Mouse (Mus musculus) midbrain, postnatal 0 days (tissue): ENCODE measurements around the gene Naglu. TPM values are rescaled to one million over a fixed set of nuclear protein-coding genes. Genes with fewer than 3 reads are reported as not detected.

Experiments
- ATAC-seq: fragments of 200-750 bp; cut with Nextera tagmentation; 2 replicates; pipeline ENCODE4 v1.8.0; 2017; ENCODE audit warnings: moderate number of reproducible peaks, mild to moderate bottlenecking, moderate TSS enrichment, moderate library complexity; ENCODE audit not compliant: low FRiP score
- DNase-seq: peaks from one replicate; pipeline ENCODE4 v3.0.0-alpha.2; 2015; ENCODE audit warnings: low spot score
- H3K27ac ChIP-seq: fragments of 300-500 bp; sonication (generic); 2 replicates; pipeline ENCODE4 v1.5.1; 2014; ENCODE audit warnings: low read depth, mild to moderate bottlenecking, low read length, mixed read lengths
- H3K27me3 ChIP-seq: fragments of 300-500 bp; sonication (generic); 2 replicates; pipeline ENCODE4 v1.6.1; 2014; ENCODE audit warnings: low read length, control low read depth, mixed read lengths; ENCODE audit not compliant: insufficient read depth
- H3K36me3 ChIP-seq: fragments of 300-500 bp; sonication (generic); 2 replicates; pipeline ENCODE4 v1.6.1; 2014; ENCODE audit warnings: low read length, control low read depth, mixed read lengths; ENCODE audit not compliant: insufficient read depth
- H3K4me1 ChIP-seq: fragments of 300-500 bp; sonication (generic); 2 replicates; pipeline ENCODE4 v1.6.1; 2014; ENCODE audit warnings: mild to moderate bottlenecking, control low read depth, antibody characterized with exemption, low read length, mixed read lengths; ENCODE audit not compliant: insufficient read depth
- H3K4me2 ChIP-seq: fragments of 300-500 bp; sonication (generic); 2 replicates; pipeline ENCODE4 v1.6.1; 2014; ENCODE audit warnings: low read depth, mild to moderate bottlenecking, low read length, mixed read lengths; ENCODE audit not compliant: poor library complexity, severe bottlenecking
- H3K4me3 ChIP-seq: fragments of 300-500 bp; sonication (generic); 2 replicates; pipeline ENCODE4 v1.5.1; 2014; ENCODE audit warnings: low read depth, mild to moderate bottlenecking, low read length, moderate library complexity
- H3K9ac ChIP-seq: fragments of 300-500 bp; sonication (generic); replicated peaks from 2 replicates; pipeline ENCODE4 v1.6.1; 2014; ENCODE audit warnings: mild to moderate bottlenecking, low read length, moderate library complexity, mixed read lengths; ENCODE audit not compliant: poor library complexity, severe bottlenecking
- H3K9me3 ChIP-seq: fragments of 300-500 bp; sonication (generic); 2 replicates; pipeline ENCODE4 v1.6.1; 2016; ENCODE audit warnings: low read length, control low read depth
- CTCF ChIP-seq: IDR thresholded peaks from 2 replicates; pipeline ENCODE4 v1.5.1; 2016; ENCODE audit warnings: antibody characterized with exemption, mild to moderate bottlenecking
- WGBS: fragments of 180-500 bp; shearing (Covaris S2); extraction: QIAGEN DNeasy Blood & Tissue Kit; methylation state at CpG from one replicate; pipeline ENCODE4 v1.1.7; 2014; 5-methylcytosine and 5-hydroxymethylcytosine counted together
- polyA plus RNA-seq: library from polyadenylated mRNA; unstranded; fragments of >200 nt; fragmentation: Nextera tagmentation; extraction: Ambion mirVana; gene quantifications from 2 replicates; pipeline ENCODE4 v1.2.1, GENCODE M21; 2015
- total RNA-seq: library from RNA; depleted of rRNA; stranded (reverse); fragments of >200 nt; gene quantifications from 2 replicates; pipeline ENCODE4 v1.2.3, GENCODE M21; 2014

Naglu gene
- total and polyA plus RNA-seq, 2 experiments from 2014 or later, result 16.6 to 22.2 TPM

DNA sequence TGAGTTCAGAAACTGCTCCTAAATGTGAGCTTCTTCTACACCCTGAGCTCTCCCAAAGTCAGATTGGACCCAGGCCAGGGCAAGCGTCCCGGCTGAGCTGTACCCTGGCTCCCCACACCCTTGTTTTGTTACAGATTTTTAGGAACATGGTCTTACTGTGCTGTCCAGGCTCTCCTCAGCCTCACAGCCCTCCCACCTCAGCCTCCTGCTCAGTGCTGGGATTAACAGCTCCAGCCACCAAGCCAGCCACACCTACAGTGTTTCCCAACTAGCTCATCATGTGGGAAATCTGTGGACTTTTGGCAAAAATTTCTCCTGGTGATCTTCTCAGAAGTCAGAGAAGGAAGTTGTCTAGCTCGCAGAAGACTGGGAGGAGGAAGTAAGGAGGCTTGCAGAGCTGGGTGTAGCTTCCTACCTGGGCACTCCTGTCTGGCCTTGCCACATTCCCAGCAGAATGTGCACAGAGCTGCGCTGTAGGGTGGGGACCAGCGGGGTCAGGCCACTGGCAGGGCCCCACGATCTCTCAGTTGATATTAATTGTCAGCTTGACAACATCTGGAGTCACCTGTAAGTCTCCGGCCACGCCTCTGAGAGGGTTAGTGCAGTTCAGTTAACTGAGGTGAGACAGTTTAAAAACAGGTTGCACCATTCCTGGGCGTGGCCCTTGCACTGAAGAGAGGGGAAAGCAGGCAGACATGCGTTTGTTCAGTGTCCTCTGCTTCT lies 16.9 kb upstream of the Naglu start:
- Histone ChIP-seq H3K9me3 (no peaks in the 10 kb centered on the region), H3K4me1 (no peaks in the 10 kb centered on the region), H3K27me3 (no peaks in the 10 kb centered on the region), H3K27ac (no peak overlapping the region), H3K4me3 (no peak overlapping the region), H3K9ac (no peak overlapping the region), H3K36me3 (peaks cover 92% of the 10 kb centered on the region), H3K4me2 (no peak overlapping the region)
- WGBS, result 92% methylated on average over 10 of the region's 10 CpGs
- DNase-seq (no peak), ATAC-seq (no peak)
- no peak for TF ChIP-seq CTCF

DNA sequence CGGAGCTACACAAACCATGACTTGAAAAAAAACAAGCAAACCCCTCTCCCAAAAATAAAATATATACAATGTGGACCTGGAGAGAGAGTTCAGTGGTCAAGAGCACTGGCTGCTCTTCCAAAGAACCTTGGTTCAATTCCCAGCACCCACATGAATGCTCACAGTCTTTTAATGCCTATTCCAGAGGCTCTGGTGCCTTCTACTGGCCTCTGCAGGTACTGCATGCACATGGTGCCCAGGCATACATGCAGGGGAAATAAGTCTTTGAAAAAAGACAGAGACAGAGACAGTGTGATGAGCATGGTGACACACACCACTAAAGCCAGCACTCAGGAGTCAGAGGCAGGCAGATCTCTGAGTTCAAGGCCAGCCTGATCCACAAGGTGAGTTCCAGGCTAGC lies 15.8 kb upstream of the Naglu start:
- Histone ChIP-seq H3K27me3 (no peaks in the 10 kb centered on the region), H3K27ac (no peak overlapping the region), H3K4me1 (no peaks in the 10 kb centered on the region), H3K36me3 (peaks cover 94% of the 10 kb centered on the region), H3K4me3 (no peak overlapping the region), H3K9ac (no peak overlapping the region), H3K4me2 (no peak overlapping the region), H3K9me3 (no peaks in the 10 kb centered on the region)
- peak; percentile 60 for TF ChIP-seq CTCF
- WGBS, result 100% methylated on average over 1 of the region's 1 CpGs
- no peak for ATAC-seq
- DNase-seq, result no peak

DNA sequence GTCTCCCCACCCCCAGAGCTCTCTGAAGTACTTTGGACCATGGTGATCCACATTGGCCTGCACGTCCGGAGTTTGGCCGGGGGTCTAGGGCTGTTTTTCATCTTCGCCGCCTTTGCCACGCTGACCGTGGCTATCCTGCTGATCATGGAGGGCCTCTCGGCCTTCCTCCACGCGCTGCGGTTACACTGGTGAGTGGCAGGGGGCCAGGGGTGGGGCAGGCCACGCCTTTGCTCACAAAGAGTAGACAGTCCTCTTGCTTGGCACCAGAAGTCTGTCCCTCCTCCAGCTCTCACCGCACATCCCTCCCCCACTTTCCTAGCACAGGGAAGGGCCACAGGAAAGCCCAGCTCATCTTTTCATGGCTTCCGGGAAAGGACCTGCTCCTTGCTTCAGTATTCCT lies 14.4 kb upstream of the Naglu start:
- ATAC-seq, result no peak
- no peak for TF ChIP-seq CTCF
- H3K4me3 ChIP-seq, result no peak overlapping the region
- no peak overlapping the region for H3K4me2 ChIP-seq
- no peaks in the 10 kb centered on the region for H3K27me3 ChIP-seq
- peaks cover 91% of the 10 kb centered on the region for H3K36me3 ChIP-seq
- no peaks in the 10 kb centered on the region for H3K4me1 ChIP-seq
- H3K27ac ChIP-seq, result no peak overlapping the region
- DNase-seq, result no peak
- WGBS, result 80% methylated on average over 14 of the region's 14 CpGs
- no peak overlapping the region for H3K9ac ChIP-seq
- H3K9me3 ChIP-seq, result no peaks in the 10 kb centered on the region

DNA sequence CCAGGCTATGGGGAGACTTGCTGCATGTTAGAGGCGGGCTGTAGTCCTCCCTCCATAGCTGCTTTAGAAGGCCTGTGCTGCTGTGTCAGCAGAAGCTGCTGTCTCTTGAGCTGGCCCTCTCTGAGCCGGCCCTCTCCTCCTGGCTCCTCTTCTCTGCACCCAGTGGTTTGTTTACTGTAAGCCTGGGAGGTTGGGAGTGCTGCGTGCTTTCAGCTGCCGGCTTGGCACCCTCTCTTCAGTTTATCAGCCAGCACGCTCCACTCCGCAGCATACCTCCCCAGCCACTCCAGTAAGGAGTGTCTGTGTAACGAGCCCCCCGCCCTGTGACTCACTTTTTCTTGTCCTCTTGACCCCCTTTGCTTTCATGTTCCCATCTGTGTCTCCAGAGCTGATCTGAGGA lies 12.9 kb upstream of the Naglu start:
- TF ChIP-seq CTCF, result no peak

DNA sequence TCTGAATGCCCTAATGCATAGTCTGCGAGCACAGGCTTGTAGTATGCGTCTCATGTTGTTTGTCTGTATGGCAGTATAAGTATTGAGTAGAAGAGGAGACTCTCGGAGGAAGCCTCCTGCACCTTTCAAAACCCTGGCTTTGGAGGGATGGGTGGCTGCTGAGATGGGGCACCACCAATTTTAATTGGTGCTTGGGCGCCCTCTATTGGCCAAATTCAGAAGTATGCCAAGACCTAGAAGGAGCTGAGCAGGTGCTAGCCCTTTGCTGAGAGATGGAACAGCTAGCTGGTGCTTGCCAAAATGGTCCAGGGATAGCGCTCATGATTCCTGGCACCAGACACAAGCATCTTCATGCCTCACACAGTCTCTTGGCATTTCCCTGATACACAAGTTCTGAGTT lies 12.0 kb upstream of the Naglu start:
- Histone ChIP-seq H3K9me3 (no peaks in the 10 kb centered on the region), H3K4me2 (no peak overlapping the region), H3K27ac (no peak overlapping the region), H3K27me3 (no peaks in the 10 kb centered on the region), H3K9ac (no peak overlapping the region), H3K4me1 (no peaks in the 10 kb centered on the region), H3K4me3 (no peak overlapping the region), H3K36me3 (peaks cover 85% of the 10 kb centered on the region)
- no peak for ATAC-seq
- WGBS, result 35% methylated on average over 5 of the region's 5 CpGs
- peak; percentile 82 for TF ChIP-seq CTCF
- DNase-seq, result peak; percentile 82

More for the DNA sequence above, 12.9 kb upstream of the Naglu start:
- Histone ChIP-seq H3K4me3 (no peak overlapping the region), H3K36me3 (peaks cover 85% of the 10 kb centered on the region), H3K9ac (no peak overlapping the region), H3K4me1 (no peaks in the 10 kb centered on the region), H3K27ac (no peak overlapping the region), H3K27me3 (no peaks in the 10 kb centered on the region), H3K4me2 (no peak overlapping the region), H3K9me3 (no peaks in the 10 kb centered on the region)
- no peak for DNase-seq
- 57% methylated on average over 8 of the region's 8 CpGs for WGBS
- ATAC-seq, result no peak

DNA sequence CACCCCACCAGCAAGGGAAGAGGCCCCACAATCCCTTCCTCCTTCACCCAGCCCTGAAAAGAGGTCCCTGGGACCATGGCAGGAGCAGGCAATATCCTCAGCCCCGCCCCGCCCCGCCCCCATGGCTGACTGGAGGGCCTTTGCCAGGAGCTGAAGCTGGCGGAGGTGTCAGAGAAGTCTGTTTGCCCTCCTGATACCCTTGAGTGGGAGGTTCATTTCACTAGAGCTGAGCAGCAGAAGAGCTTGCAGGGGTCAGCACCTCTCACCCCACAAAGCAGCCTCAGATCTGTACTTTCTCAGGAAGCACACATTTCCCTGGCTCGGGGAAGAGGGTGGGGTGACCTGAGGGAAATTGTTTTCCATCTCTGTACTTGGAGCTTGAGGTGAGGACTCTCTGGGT lies 11.1 kb upstream of the Naglu start:
- H3K27me3 ChIP-seq, result no peaks in the 10 kb centered on the region
- no peaks in the 10 kb centered on the region for H3K9me3 ChIP-seq
- H3K4me3 ChIP-seq, result no peak overlapping the region
- peaks cover 85% of the 10 kb centered on the region for H3K36me3 ChIP-seq
- no peak for TF ChIP-seq CTCF
- no peak overlapping the region for H3K27ac ChIP-seq
- no peak overlapping the region for H3K9ac ChIP-seq
- WGBS, result 84% methylated on average over 5 of the region's 5 CpGs
- H3K4me2 ChIP-seq, result no peak overlapping the region
- ATAC-seq, result no peak
- no peak for DNase-seq
- H3K4me1 ChIP-seq, result no peaks in the 10 kb centered on the region
